Mouse (Mus musculus): ENCODE measurements around the gene Tmem128.

Tmem128 gene

DNA sequence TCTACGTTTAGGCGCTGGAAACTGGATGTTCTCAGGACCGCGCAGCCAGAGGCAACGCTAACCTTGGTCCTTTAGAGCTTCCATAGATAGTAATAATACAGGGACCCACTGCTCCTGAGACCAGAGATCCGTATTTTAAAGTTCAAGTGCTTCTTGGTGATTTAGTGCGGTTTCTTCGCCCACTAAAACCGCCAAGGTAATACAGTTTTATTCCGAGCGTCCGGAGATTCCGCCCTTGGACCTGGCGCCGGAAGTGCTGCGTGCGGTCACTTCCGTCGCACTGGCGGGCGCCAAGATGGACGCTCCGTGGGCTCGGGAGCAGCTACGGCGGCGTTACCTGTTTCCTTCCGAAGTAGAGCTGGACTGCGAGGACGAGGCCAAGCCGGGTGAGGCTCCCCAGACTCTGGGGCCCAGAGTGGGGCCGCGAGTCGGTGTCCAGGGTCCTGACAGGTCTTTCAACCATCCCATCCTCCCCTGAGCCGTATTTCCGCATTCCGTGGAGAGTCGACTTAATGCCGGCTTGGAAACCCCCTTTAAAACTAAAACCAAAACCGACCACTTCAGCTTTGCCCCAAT is at the start of gene Tmem128:
Gene Tmem128, plus strand, starts transcription at position 79 of the 576 bp plus-strand sequence.
- peak; percentile 52 to 55 for DNase-seq

DNA sequence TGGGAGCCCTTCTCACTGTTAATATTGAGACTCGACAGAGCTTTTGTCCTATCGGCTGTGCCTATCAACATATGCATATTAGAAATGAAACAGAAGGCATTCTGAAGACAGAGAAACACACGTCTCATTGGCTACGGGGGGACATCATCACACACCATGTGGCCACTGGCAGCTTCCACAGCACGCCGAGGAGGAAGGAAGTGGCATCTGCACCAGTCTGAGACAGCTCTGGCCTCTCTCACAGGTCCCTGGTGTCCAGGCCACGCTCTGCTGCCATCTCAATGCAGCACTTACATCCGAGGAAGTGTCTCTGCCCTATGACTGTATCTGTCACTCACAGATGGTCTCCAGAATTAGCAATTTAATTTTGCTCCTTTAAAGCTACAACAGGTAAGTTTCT is 48.3 kb upstream of the Tmem128 start:
- no peak for DNase-seq

DNA sequence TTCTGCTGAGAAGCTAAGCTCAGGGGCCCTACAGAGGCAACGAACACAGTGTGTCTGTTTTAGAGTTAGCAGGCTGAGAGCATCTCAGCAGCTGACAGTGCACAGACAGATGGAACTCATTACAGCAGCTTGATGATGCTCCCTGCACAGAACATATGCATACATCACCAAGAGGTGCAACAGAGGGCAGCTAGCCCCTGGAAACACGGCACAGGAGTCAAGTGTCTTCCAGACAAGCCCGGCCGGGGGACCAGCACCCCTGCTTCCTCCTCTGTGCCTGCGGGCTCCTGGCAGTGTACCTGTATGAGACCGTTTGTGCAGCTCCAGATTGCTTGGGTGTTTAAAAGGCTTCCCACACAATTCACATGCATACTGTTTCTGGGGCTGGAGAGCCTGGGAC is 47.0 kb upstream of the Tmem128 start:
- DNase-seq = no peak

DNA sequence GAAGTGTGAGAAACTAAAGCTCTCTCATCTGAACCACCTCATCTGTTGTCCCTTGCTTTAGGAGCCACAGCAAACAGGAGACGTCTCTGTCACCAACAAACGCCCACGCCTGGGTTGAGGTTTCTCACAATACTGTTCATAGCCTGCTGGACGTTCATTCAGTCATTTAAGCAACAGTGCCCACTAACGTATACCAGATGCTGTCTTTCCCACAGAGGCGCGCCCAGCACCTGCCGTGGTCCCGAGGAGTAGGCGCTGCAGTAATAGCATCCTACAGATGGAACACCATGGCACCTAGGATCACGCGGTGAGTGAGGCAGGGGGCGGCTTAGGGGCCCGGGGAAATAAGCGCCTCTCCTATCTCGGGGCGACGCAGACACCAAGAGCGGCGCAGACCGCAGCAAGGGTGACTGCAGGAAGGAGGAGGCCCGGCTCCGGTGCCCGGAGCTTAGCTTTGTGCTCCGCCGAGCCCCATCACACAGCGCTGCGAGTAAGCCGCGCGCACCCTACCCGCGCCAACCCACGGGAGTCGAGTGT is 40.1 kb upstream of the Tmem128 start:
- DNase-seq = peak in 1 of 2 experiments; percentile 14

DNA sequence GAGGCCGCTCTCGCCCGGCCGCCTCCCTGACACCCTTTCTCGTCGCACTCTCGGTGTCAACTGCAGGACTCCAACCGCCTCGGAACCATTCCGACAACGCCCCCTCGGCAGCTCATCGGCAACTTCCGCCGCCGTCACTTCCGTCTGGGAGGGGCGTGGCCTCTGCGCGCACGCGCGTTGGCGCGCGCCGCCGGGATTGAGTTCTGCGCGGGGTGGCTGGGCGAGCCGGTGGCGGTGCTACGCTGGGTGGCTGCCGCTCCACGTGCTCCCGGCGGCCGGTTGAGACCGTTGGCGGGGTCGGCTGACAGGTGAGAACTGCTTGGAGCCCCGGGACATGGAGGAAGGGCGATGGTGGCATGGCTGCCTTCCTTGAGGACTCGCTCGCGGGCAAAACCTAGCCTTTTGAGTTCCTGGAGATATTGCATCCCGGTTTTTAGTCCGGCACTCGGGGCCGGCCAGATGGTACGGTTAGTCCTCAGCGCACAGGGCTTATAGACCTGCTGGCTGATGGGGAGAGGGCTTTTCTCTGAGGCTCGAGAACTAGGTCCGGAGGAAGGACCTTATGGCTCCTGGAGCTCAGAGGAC is 39.6 kb upstream of the Tmem128 start, which contains the start of the genes Zbtb49 and Lyar:
Gene Zbtb49, minus strand, starts transcription at position 130 of the 585 bp plus-strand sequence.
Gene Lyar, plus strand, starts transcription at position 143 of the 585 bp plus-strand sequence.
- peak; percentile 93 for DNase-seq

DNA sequence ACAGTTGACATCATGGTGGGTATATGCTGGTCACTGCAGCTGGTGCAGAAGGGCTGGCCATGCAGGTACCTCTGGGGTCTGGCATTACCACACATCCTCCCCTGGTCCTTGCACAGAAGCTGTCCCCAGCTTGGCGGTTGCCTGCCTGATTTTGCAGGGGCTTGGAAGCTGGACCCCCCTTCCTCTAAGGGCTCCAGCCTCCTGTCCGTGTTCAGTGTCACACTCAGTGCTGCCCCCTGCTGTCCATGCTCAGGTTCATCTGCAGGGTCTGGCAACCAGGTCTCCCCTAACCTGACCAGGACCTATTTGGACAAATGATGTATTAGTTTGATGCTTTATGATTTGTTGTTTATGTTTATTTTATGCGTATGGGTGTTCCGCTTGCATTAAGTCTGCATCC is 24.6 kb upstream of the Tmem128 start:
- peak; percentile 24 to 43 for DNase-seq

DNA sequence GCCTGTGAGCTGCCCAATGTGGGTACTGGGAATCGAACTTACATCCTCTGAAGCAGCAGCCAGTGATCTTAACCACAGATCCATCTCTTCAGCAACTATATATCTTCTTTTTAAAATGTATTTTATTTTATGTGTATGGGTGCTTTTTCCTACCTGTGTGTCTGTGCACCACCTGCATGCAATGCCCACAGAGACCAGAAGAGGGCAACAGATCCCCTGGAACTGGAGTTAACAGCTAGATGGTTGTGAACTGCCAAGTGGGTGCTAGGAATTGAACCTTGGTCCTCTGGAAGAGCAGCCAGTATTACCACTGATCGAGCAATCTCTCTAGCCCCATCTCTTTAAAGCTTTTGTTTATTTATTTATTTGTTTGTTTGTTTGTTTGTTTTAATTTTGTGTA is 23.4 kb upstream of the Tmem128 start:
- DNase-seq = no peak

DNA sequence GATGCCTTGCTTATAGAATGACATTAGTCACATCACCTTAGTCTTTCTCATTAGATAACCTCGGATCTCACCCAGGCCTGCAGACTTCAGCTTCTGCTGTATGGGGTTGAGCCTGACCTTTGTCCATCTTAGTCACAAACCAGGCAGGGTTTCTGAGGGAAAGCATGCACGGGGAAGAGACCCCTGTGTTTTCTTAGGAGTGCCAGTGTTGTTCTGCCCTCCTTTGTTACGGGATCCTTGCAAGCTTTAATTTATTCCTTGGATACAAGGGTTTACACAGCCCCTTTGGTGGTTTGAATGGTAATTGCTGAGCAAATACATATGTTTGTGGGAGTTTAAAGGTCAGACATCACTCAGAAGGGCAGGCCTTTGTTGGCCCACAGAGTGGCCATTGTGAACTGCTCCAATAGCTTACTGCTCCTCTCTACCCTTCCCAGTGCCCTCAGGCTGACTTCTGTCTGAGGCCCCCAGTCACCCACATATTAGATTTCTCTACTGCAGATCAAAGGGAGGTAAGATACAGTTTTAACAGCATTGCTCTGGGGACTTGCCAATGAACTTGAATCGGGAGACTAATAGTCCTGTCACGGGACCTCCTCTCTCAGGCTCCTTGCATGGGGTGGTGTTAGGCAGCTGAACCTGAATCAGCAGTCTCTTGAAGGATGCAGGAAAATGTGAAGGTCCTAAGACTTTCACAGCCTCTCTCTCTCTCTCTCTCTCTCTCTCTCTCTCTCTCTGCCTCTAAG is 19.1 kb upstream of the Tmem128 start:
- DNase-seq = no peak

DNA sequence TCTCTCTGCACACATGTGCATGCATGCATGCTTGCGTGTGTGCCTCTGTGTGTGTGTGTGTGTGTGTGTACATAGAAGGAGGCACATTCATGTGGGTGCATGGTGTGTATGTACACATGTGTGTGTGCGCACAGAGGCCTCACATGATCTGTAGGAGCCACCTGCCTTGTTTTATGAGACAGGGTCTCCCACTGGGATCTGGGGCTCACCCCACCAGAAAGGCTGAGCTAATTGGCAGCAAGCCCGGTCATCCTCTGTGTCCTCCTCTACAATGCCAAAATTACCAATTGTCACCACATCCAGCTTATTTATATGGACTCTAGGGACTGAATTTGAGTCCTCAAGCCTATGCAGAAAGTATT is 18.5 kb upstream of the Tmem128 start:
- no peak for DNase-seq

DNA sequence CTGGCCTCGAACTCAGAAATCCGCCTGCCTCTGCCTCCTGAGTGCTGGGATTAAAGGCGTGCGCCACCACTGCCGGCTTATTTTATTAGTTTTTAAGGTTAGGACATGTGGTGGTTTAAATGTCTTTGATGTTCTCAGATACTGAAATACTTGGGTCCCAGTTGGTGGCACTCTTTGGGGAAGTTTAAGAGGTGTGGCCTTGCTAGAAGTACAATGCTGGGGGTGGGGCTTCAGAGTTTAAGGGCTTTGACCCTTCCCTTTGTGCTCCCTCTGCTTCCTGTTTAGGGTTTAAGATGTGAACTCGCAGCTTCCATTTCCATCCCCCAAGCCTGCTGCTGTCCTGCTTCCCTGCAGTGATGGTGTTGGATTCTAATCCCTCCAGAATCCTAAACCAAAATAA is 18.0 kb upstream of the Tmem128 start:
- DNase-seq = no peak

DNA sequence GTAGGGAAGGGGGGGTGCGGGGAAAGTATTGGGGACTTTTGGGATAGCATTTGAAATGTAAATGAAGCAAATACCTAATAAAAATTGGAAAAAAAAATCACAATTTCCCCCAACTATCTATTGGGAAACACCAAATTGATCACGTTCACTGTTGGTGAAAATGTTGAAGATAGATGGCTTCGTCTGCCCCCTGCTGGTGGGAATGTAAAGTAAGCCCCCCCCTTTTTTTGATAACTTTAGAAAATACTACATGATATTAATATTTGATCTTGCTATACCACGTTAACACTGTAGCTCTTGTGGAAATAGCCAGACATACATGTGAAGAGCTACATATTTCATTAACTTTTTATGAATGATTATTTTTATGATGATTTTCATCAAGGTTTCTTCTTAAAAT is 4.8 kb upstream of the Tmem128 start:
- no peak for DNase-seq

DNA sequence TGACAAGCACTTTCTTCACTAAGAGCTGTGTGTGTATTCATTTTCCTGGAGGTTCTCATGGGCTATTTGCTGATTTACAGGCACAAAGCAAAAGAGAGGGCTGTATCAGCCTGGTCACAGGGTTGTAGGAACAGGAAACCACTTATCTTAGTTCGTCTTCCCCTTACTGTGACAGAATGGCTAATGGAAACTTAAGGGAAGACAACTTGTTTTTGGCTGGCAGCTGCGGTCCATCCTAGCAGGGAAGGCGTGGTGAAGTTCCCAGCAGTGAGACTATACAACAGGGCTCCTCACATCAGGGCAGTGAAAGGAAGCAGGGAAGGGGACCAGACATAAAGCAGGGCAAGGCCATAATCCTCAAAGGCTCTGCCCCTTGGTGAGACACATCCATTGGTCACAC is 4.3 kb upstream of the Tmem128 start:
- no peak for DNase-seq

DNA sequence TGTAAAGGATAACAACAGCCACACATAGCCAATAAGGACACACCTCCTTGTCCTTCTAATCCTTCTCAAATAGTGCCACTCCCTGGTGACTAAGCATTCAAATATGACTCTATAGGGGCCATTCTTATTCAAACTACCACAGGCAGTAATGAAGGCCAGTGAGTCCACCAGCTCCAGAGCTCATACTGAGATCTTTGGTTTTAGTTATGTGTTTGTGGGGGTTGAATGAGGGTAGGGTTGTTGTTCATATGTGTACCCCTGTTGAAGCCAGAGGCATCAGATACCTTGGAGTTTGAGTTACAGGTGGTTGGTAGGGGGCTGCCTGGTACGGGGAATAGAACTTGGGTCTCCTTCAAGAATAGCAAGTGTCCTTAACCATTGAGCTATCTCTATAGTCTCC is 3.4 kb upstream of the Tmem128 start:
- DNase-seq = no peak

DNA sequence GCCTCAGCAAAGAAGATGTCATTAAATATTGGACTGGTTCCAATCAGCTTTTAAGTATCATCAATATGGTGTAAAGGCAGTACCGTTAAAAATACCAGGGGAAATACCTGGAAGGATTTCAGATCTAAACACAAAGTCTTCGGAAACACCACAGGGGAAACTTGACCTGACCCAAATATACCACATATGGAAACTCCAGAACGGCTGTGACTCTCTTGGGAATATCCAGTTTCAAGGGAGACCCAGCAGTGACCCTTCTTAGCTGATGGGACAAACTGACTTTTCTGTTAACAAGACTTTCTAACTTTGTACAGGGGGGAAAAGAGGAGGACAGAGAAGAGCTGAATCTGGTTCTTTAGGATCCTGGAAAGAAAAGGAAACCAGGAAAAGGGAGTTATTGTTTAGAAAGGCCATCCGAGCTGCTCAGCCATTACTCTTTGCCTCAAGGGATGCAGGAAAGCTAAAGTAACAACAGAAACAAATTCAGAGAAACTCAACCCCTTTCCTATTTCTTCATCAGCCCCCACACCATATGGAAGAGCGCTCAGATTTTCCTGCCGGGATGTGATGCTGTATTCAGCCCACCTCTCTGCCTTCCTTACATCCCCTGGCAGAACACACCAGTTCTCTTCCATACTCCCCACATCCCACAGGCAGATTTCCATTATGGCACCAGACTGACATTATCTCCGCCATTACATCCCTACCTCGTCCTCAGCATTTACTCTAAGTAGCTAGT is 1.8 kb upstream of the Tmem128 start:
- DNase-seq = no peak

DNA sequence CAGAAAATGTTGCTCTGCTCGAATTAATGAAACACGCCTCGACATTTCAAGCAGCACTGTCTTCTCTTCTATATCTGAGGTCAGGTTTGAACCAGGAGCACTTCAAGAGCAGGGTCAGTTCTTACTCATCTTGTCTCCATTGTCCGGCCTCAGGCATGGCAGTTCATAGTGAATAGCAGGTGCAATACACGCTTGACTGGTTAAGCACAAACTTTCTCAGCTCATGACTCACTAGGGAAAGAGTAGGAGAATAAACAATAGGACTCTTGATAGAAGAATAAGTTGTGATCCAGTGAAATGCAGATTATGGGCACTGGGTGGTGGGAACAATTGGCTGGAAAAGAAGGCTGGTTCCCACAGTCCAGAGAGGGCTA is 1.2 kb upstream of the Tmem128 start:
- DNase-seq = no peak

DNA sequence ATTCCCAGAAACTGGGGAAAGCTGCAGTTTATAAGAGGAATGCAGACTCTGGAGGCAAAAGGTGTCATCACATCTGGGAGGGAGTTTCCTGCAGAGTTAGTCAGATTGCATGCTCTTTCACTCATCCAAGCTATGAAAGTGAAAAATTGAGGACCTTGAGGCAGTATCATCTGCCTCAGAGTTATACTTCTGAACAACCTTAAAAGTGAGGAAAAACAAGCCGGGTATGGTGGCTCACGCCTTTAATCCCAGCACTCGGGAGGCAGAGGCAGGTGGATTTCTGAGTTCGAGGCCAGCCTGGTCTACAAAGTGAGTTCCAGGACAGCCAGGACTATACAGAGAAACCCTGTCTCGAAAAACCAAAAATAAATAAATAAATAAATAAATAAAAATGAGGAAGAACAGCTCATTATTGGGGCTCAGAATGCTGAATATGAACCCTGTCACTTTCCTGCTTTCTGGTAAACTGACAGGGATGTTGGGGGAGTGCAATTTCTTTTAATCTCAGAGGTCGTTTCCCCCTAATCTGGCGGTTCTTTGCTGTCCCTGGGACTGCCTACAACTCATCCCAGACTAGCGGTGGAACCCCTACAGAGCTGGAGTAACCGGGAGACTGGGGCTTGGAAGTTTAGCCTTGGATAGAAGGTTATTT is 404 bp upstream of the Tmem128 start:
- no peak for DNase-seq

DNA sequence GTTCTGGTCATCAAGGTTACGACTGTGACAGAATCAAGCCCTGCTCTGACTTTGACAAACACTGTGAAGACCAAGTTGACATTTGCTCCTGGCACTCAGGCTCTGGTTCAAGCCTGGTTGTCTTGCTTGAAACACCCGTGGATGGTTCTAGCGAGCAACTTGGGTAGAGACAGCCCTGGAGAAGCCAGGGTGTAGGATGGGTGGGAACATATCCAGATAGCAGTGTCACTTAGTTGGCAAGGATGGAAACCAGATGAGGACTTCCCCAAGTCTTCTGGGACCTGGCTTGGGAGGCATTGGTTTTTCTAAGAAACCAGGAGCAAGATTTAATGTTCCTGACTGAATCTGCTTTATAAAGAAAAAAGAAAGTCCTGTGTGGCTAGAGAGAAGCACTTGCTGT is 11.0 kb downstream of the Tmem128 start:
- DNase-seq = no peak

DNA sequence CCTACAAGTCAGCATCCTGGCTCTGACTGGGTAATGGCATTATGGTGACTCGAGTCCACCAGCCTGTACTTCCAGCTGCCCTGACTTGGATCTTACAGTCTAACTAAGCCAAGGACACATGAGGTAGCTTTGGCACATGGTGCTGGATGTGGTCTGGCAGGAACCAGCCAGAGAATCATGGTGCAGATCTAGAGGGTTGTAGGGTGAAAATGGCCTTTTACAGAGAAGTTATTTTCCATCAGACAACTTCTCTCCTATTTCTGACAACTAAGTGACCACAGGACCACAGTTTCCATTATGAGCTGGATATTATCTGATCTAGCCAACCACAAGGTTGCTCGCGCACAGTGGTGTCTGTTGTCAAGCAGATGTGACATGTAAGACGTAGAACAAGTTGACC is 13.8 kb downstream of the Tmem128 start:
- DNase-seq = no peak

DNA sequence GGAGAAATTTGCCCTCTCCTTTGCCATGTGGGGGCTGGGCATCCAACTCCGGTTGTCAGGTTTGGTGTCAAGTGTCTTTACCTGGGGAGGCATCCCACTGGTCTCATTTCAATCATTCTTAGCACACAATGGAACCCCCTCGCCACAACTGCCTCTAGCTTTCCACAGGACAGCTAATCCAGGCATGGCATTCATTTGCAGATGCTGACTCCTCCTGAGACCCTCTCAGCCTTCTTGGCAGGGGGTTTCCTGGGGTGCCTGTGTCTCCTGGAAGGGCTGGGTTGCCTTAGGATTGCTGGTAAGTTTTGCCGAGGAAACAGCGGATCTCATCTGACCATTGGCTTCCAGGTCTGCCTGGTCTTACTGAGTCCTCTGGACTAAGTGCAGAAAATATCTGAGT is 15.8 kb downstream of the Tmem128 start, which contains the start of gene Otop1:
Gene Otop1, plus strand, starts transcription at position 202 of the 400 bp plus-strand sequence.
- DNase-seq = no peak

DNA sequence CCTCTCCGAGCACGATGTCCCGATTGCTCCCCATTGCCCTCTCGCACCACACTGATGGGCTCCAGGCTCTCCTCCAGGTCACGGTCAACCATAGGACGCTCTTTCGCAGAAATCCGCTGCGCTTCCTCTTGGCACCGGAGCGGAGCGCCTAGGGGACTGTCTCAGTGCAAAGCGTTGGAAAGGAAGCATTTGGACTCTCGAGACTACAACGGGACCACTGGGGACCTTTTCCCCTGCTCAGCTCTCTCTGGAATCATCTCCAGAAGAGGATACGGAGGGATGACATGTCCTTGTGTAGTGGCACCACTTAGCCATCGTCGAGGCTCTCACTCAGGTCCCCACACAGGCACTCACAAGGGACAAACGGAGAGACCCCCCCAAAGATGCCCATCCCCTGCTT is 16.5 kb downstream of the Tmem128 start:
- DNase-seq = no peak

DNA sequence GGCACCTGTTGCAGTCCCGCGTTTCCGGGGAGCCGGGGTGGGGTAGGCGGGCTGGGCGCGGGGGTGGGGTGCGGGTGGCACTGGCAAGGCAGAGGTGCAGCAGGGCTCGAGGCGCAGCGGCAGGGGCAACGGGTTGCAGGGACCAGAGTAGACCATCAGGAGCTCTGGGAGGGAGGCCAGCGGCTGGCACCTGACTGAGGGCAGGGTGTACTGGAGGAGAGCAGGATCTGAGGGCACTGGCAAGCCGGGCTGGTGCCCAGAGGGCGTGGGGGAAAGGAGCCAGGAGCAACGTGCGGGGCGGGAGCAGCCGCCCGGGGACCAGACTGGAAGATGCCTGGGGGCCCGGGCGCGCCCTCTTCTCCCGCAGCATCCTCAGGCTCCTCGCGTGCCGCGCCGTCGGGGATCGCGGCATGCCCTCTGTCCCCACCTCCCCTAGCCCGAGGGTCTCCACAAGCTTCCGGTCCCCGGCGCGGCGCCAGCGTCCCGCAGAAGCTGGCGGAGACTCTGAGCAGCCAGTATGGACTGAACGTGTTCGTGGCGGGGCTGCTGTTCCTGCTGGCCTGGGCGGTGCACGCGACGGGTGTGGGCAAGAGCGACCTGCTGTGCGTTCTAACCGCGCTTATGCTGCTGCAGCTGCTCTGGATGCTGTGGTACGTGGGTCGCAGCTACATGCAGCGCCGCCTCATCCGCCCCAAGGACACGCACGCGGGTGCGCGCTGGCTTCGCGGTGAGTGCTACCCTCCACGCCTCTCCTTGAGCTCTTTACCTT is 17.3 kb downstream of the Tmem128 start:
- DNase-seq = no peak

Measured in lung, adult 18-20 months (tissue).